Mouse (Mus musculus) heart, embryonic 14.5 days (tissue): ENCODE data around the gene Ankfn1. TPM values are rescaled to one million over a fixed set of nuclear protein-coding genes. Genes with fewer than 3 reads are reported as not detected.

Experiments
- ATAC-seq: fragments of 200-750 bp; cut with Nextera tagmentation; 2 replicates; pipeline ENCODE4 v1.8.0; 2017; ENCODE audit warnings: low read depth, moderate TSS enrichment; ENCODE audit not compliant: insufficient number of reproducible peaks, insufficient read depth, low FRiP score
- H3K27ac ChIP-seq, 2 experiments: fragments of 200-500 bp in 1 of 2; fragments of 300-500 bp in 1 of 2; sonication (generic) in 1 of 2; replicated peaks in 1 of 2; 2 replicates each; pipeline ENCODE4 v1.5.1; 2012 to 2014; ENCODE audit warnings: low read depth in 2 of 2, low read length in 2 of 2, control low read depth in 1 of 2, mild to moderate bottlenecking in 1 of 2, mixed read lengths in 1 of 2; ENCODE audit not compliant: control insufficient read depth in 1 of 2, insufficient read depth in 1 of 2
- H3K27me3 ChIP-seq: fragments of 300-500 bp; sonication (generic); 2 replicates; pipeline ENCODE4 v1.6.1; 2014; ENCODE audit warnings: mild to moderate bottlenecking, low read length, control low read depth; ENCODE audit not compliant: control insufficient read depth, insufficient read depth
- H3K36me3 ChIP-seq: fragments of 300-500 bp; sonication (generic); 2 replicates; pipeline ENCODE4 v1.6.1; 2014; ENCODE audit warnings: mild to moderate bottlenecking, control low read depth, low read length, mixed read lengths; ENCODE audit not compliant: control insufficient read depth, insufficient read depth
- H3K4me1 ChIP-seq, 2 experiments: fragments of 200-500 bp in 1 of 2; fragments of 300-500 bp in 1 of 2; sonication (generic) in 1 of 2; 2 replicates each; pipeline ENCODE4 v1.6.1; 2012 to 2014; ENCODE audit warnings: low read length in 2 of 2, control low read depth in 1 of 2, mixed read lengths in 1 of 2; ENCODE audit not compliant: control insufficient read depth in 2 of 2, insufficient read depth in 2 of 2
- H3K4me2 ChIP-seq: fragments of 300-500 bp; sonication (generic); 2 replicates; pipeline ENCODE4 v1.6.1; 2014; ENCODE audit warnings: mild to moderate bottlenecking, low read length
- H3K4me3 ChIP-seq, 2 experiments: fragments of 200-500 bp in 1 of 2; fragments of 300-500 bp in 1 of 2; sonication (generic) in 1 of 2; 2 replicates each; pipeline ENCODE4 v1.5.1; 2012 to 2014; ENCODE audit warnings: low read length in 2 of 2, mild to moderate bottlenecking in 2 of 2, control low read depth in 1 of 2, low read depth in 1 of 2, moderate library complexity in 1 of 2; ENCODE audit not compliant: control insufficient read depth in 1 of 2, insufficient read depth in 1 of 2
- H3K9ac ChIP-seq: fragments of 300-500 bp; sonication (generic); 2 replicates; pipeline ENCODE4 v1.6.1; 2014; ENCODE audit warnings: mild to moderate bottlenecking, low read length
- H3K9me3 ChIP-seq: fragments of 300-500 bp; sonication (generic); 2 replicates; pipeline ENCODE4 v1.6.1; 2016; ENCODE audit warnings: low read length, control low read depth; ENCODE audit not compliant: control insufficient read depth
- WGBS: fragments of 180-500 bp; shearing (Covaris S2); extraction: QIAGEN DNeasy Blood & Tissue Kit; methylation state at CpG from one replicate; pipeline ENCODE4 v1.1.7; 2014; 5-methylcytosine and 5-hydroxymethylcytosine counted together
- polyA plus RNA-seq: library from polyadenylated mRNA; unstranded; fragments of >200 nt; fragmentation: Nextera tagmentation; extraction: Ambion mirVana; gene quantifications from 2 replicates; pipeline ENCODE4 v1.2.1, GENCODE M21; 2014

Gene Ankfn1
- polyA plus RNA-seq, 1 experiment from 2014 or later = not detected

GRCm38 (mm10) chr11:89403436-89403835, 374.0 kb downstream of the Ankfn1 start:
- Histone ChIP-seq H3K9me3 (no peaks in the 10 kb centered on the region), H3K9ac (no peak overlapping the region), H3K27me3 (no peaks in the 10 kb centered on the region), H3K4me2 (no peak overlapping the region), H3K27ac (no peak overlapping the region), H3K4me3 (no peak overlapping the region), H3K36me3 (no peaks in the 10 kb centered on the region), H3K4me1 (no peaks in the 10 kb centered on the region)
- WGBS = 91% methylated on average over 14 of the region's 14 CpGs
- no peak for ATAC-seq

DNA sequence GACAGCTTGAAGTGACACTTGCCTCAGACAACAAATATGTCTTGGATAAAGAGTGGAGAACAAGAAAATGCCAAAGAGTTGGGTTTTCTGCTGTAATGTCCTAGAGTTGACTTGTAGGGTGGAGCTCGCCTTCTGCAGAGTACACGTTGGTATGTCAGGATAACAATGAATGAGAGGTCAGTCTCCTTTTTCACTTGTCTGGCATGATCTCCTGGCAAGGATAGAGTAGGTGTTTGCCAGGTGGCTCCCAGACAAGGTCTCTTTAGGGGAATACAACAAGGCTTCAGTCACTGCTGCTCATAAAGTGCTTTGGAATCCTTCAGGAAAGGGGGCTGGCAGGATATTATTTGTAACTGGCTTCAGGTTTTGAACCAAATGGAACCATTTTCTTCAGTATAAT, 388.6 kb downstream of the Ankfn1 start:
- Histone ChIP-seq H3K9me3 (no peaks in the 10 kb centered on the region), H3K9ac (no peak overlapping the region), H3K36me3 (no peaks in the 10 kb centered on the region), H3K4me1 (peaks cover 3 to 5% of the 10 kb centered on the region in 2 experiments; a peak in 3 of 4 replicates), H3K27ac (no peak overlapping the region), H3K4me3 (no peak overlapping the region), H3K27me3 (no peaks in the 10 kb centered on the region), H3K4me2 (no peak overlapping the region)
- WGBS = 78% methylated on average over 2 of the region's 2 CpGs
- no peak for ATAC-seq

DNA sequence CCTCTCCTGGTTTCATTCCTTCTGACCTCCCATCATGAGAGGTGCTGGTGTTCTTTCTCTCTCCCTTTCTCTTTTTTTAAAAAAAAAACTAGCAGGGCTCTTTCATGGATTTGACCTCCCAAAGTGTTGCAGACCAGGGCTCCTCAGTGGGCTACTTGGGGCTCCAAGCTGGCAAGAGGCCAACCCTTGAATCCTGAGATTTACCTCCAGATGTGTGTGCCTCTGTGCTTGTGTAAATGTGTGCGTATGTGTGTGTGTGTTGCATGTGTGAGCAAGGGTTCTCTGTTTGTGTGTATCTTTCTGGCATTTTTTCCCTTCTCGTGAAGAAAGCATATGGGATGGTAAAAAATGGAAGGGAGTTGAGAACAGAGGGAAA, 394.8 kb downstream of the Ankfn1 start:
- WGBS = 49% methylated on average over 2 of the region's 2 CpGs

DNA sequence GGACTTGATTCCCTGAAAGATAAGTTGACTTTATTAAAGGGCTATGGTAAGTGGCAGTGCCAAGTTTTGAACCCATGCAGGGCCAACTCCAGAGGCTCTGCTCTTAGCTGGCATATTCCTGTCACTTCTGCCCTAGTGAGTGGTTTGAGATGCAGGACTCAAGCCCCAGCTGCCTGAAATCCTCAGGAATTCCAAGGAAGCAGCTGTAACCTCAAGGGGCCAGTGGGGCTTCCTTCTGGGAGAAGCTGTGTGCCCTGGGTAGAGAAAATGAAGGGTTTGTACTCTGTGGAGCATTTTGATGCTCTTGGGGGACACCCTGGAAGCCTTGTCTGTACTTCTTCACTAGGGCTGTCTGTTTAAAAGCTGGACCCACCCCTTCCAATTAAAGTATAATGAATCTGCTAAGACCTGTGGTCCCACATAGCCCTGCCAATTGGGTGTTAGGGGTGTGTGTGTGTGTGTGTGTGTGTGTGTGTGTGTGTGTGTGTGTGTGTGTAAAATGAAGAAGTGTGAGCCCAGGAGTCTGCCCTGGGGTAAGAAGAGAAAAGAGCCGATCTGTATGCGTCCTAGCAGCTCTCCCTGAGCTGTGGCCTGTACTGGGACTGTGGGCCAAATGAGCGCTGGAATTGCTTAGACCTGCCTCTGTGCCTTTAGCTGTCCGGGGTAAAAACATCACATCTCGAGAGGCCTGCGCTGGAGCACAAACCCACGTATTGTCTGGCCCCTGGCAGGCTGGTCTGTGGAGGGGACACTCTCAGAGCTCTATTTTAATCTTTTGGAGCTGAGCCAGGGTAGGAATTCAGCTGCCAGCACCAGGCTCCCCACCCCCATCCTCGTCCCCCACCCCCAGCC, 395.4 kb downstream of the Ankfn1 start:
- peak; percentile 88 for ATAC-seq
- H3K27ac ChIP-seq = peak overlapping the region; percentile 90 to 95
- H3K36me3 ChIP-seq = no peaks in the 10 kb centered on the region
- H3K4me2 ChIP-seq = peak overlapping the region; percentile 30
- H3K27me3 ChIP-seq = no peaks in the 10 kb centered on the region
- H3K4me1 ChIP-seq = peaks cover 23 to 32% of the 10 kb centered on the region in 2 experiments
- WGBS = 5% methylated on average over 8 of the region's 8 CpGs
- no peak overlapping the region for H3K4me3 ChIP-seq
- no peaks in the 10 kb centered on the region for H3K9me3 ChIP-seq
- peak overlapping the region; percentile 49 for H3K9ac ChIP-seq

More for the DNA sequence above, 394.8 kb downstream of the Ankfn1 start:
- Histone ChIP-seq H3K9ac (no peak overlapping the region), H3K4me2 (peak overlapping the region; percentile 30), H3K9me3 (no peaks in the 10 kb centered on the region), H3K27me3 (no peaks in the 10 kb centered on the region), H3K36me3 (no peaks in the 10 kb centered on the region), H3K27ac (peak overlapping the region; percentile 55 to 90), H3K4me1 (peaks cover 23 to 32% of the 10 kb centered on the region in 2 experiments), H3K4me3 (no peak overlapping the region)
- no peak for ATAC-seq

GRCm38 (mm10) chr11:89370941-89371340, 406.5 kb downstream of the Ankfn1 start:
- ATAC-seq = no peak
- no peaks in the 10 kb centered on the region for H3K9me3 ChIP-seq
- no peaks in the 10 kb centered on the region for H3K27me3 ChIP-seq
- no peak overlapping the region for H3K9ac ChIP-seq
- no peaks in the 10 kb centered on the region for H3K36me3 ChIP-seq
- no peak overlapping the region for H3K4me3 ChIP-seq
- H3K4me2 ChIP-seq = no peak overlapping the region
- no peak overlapping the region for H3K27ac ChIP-seq
- H3K4me1 ChIP-seq = peaks cover 0 to 3% of the 10 kb centered on the region in 2 experiments; a peak in 2 of 4 replicates
- WGBS = 89% methylated on average over 14 of the region's 14 CpGs

GRCm38 (mm10) chr11:89370373-89370772, 407.1 kb downstream of the Ankfn1 start:
- ATAC-seq = no peak
- Histone ChIP-seq H3K4me1 (peaks cover 0 to 3% of the 10 kb centered on the region in 2 experiments; a peak in 2 of 4 replicates), H3K4me3 (no peak overlapping the region), H3K4me2 (no peak overlapping the region), H3K36me3 (no peaks in the 10 kb centered on the region), H3K9me3 (no peaks in the 10 kb centered on the region), H3K9ac (no peak overlapping the region), H3K27ac (no peak overlapping the region), H3K27me3 (no peaks in the 10 kb centered on the region)
- 54% methylated on average over 7 of the region's 7 CpGs for WGBS

- 83% methylated on average over 3 of the region's 3 CpGs for WGBS
- ATAC-seq = no peak
- Histone ChIP-seq H3K4me1 (peaks cover 3 to 6% of the 10 kb centered on the region in 2 experiments; a peak in 3 of 4 replicates), H3K9me3 (no peaks in the 10 kb centered on the region), H3K4me3 (no peak overlapping the region), H3K9ac (no peak overlapping the region), H3K27ac (no peak overlapping the region), H3K36me3 (no peaks in the 10 kb centered on the region), H3K4me2 (no peak overlapping the region), H3K27me3 (no peaks in the 10 kb centered on the region)
These were observed 413.5 kb downstream of the Ankfn1 start for GRCm38 (mm10) chr11:89363981-89364380.
